Mouse (Mus musculus): ENCODE measurements around the gene Myb. TPM values are rescaled to one million over a fixed set of nuclear protein-coding genes. Genes with fewer than 3 reads are reported as not detected.

Gene Myb
- total RNA-seq (2015; ENCODE audit: low replicate concordance) (93.7 and 126 TPM in 2 replicates), total RNA-seq (2017; ENCODE audit: low replicate concordance) (43.9 and 54.2 TPM in 2 replicates)

- ATAC-seq (replicated peaks; ENCODE audit: low FRiP score, poor library complexity, severe bottlenecking) = peak; percentile 65
These were observed at the start of gene Myb for GRCm38 (mm10) chr10:21160537-21161358. Gene Myb (minus strand): TSS chr10:21160984.

- ATAC-seq (replicated peaks; ENCODE audit: low FRiP score, poor library complexity, severe bottlenecking) = no peak
These were observed 46.6 kb upstream of the Myb start for GRCm38 (mm10) chr10:21207378-21207777.

- ATAC-seq (replicated peaks; ENCODE audit: low FRiP score, poor library complexity, severe bottlenecking) = no peak
These were observed 45.4 kb upstream of the Myb start for GRCm38 (mm10) chr10:21206232-21206631.

GRCm38 (mm10) chr10:21204496-21205085 lies 43.8 kb upstream of the Myb start:
- ATAC-seq (replicated peaks; ENCODE audit: low FRiP score, poor library complexity, severe bottlenecking) = no peak

- ATAC-seq (replicated peaks; ENCODE audit: low FRiP score, poor library complexity, severe bottlenecking) = no peak
These were observed 43.1 kb upstream of the Myb start for GRCm38 (mm10) chr10:21203886-21204285.

- no peak for ATAC-seq (replicated peaks; ENCODE audit: low FRiP score, poor library complexity, severe bottlenecking)
These were observed 42.7 kb upstream of the Myb start for GRCm38 (mm10) chr10:21203461-21203860.

GRCm38 (mm10) chr10:21200761-21201160 lies 40.0 kb upstream of the Myb start:
- ATAC-seq (replicated peaks; ENCODE audit: low FRiP score, poor library complexity, severe bottlenecking) = no peak

- ATAC-seq (replicated peaks; ENCODE audit: low FRiP score, poor library complexity, severe bottlenecking) = no peak
These were observed 39.5 kb upstream of the Myb start for GRCm38 (mm10) chr10:21200322-21200721.

- peak; percentile 98 for ATAC-seq (replicated peaks; ENCODE audit: low FRiP score, poor library complexity, severe bottlenecking)
These were observed 35.9 kb upstream of the Myb start for GRCm38 (mm10) chr10:21196646-21197116.

GRCm38 (mm10) chr10:21195597-21195996 lies 34.8 kb upstream of the Myb start:
- no peak for ATAC-seq (replicated peaks; ENCODE audit: low FRiP score, poor library complexity, severe bottlenecking)

- no peak for ATAC-seq (replicated peaks; ENCODE audit: low FRiP score, poor library complexity, severe bottlenecking)
These were observed 33.2 kb upstream of the Myb start for GRCm38 (mm10) chr10:21193935-21194505.

GRCm38 (mm10) chr10:21193088-21193934 lies 32.5 kb upstream of the Myb start:
- no peak for ATAC-seq (replicated peaks; ENCODE audit: low FRiP score, poor library complexity, severe bottlenecking)

- ATAC-seq (replicated peaks; ENCODE audit: low FRiP score, poor library complexity, severe bottlenecking) = no peak
These were observed 31.7 kb upstream of the Myb start for GRCm38 (mm10) chr10:21192436-21192835.

GRCm38 (mm10) chr10:21189756-21190397 lies 29.1 kb upstream of the Myb start:
- ATAC-seq (replicated peaks; ENCODE audit: low FRiP score, poor library complexity, severe bottlenecking) = no peak

GRCm38 (mm10) chr10:21189275-21189601 lies 28.5 kb upstream of the Myb start:
- 0 out of 2 replicates have a peak, but pooled peaks have one; percentile 52 for ATAC-seq (replicated peaks; ENCODE audit: low FRiP score, poor library complexity, severe bottlenecking)

- peak; percentile 90 for ATAC-seq (replicated peaks; ENCODE audit: low FRiP score, poor library complexity, severe bottlenecking)
These were observed 27.9 kb upstream of the Myb start for GRCm38 (mm10) chr10:21188564-21189274.

GRCm38 (mm10) chr10:21187847-21188246 lies 27.1 kb upstream of the Myb start:
- ATAC-seq (replicated peaks; ENCODE audit: low FRiP score, poor library complexity, severe bottlenecking) = no peak

GRCm38 (mm10) chr10:21186733-21187132 lies 25.9 kb upstream of the Myb start:
- ATAC-seq (replicated peaks; ENCODE audit: low FRiP score, poor library complexity, severe bottlenecking) = no peak

GRCm38 (mm10) chr10:21178711-21179110 lies 17.9 kb upstream of the Myb start:
- ATAC-seq (replicated peaks; ENCODE audit: low FRiP score, poor library complexity, severe bottlenecking) = no peak

All from erythroid progenitor cell, adult 5-6 weeks (primary cell).